Mouse (Mus musculus) liver, postnatal 0 days (tissue): ENCODE results near the gene Hormad2. TPM values are rescaled to one million over a fixed set of nuclear protein-coding genes. Genes with fewer than 3 reads are reported as not detected.

Source experiments
- ATAC-seq: fragments of 200-750 bp; cut with Nextera tagmentation; 2 replicates; pipeline ENCODE4 v1.8.0; 2017; ENCODE audit warnings: mild to moderate bottlenecking, moderate library complexity
- DNase-seq: peaks from one replicate; pipeline ENCODE4 v3.0.0-alpha.2; 2016
- H3K27ac ChIP-seq: fragments of 300-500 bp; sonication (generic); 2 replicates; pipeline ENCODE4 v1.5.1; 2014; ENCODE audit warnings: antibody characterized with exemption, moderate library complexity, mild to moderate bottlenecking, low read depth
- H3K27me3 ChIP-seq: fragments of 300-500 bp; sonication (generic); 2 replicates; pipeline ENCODE4 v1.6.1; 2014; ENCODE audit warnings: low read length, control low read depth, mixed read lengths; ENCODE audit not compliant: insufficient read depth
- H3K36me3 ChIP-seq: fragments of 300-500 bp; sonication (generic); replicated peaks from 2 replicates; pipeline ENCODE4 v1.6.1; 2014; ENCODE audit warnings: mild to moderate bottlenecking, control low read depth, low read length, moderate library complexity, mixed read lengths; ENCODE audit not compliant: insufficient read depth
- H3K4me1 ChIP-seq: fragments of 300-500 bp; sonication (generic); 2 replicates; pipeline ENCODE4 v1.6.1; 2014; ENCODE audit warnings: antibody characterized with exemption, mild to moderate bottlenecking, control low read depth; ENCODE audit not compliant: insufficient read depth
- H3K4me2 ChIP-seq: fragments of 300-500 bp; sonication (generic); 2 replicates; pipeline ENCODE4 v1.6.1; 2014; ENCODE audit warnings: low read depth, mild to moderate bottlenecking, low read length, moderate library complexity, mixed read lengths
- H3K4me3 ChIP-seq: fragments of 300-500 bp; sonication (generic); 2 replicates; pipeline ENCODE4 v1.5.1; 2014; ENCODE audit warnings: low read depth, low read length
- H3K9ac ChIP-seq: fragments of 300-500 bp; sonication (generic); replicated peaks from 2 replicates; pipeline ENCODE4 v1.6.1; 2014; ENCODE audit warnings: mild to moderate bottlenecking, moderate library complexity
- H3K9me3 ChIP-seq: fragments of 300-500 bp; sonication (generic); 2 replicates; pipeline ENCODE4 v1.6.1; 2016; ENCODE audit warnings: mild to moderate bottlenecking, control low read depth, low read length, mixed read lengths
- CTCF ChIP-seq: sonication (generic); IDR thresholded peaks from 2 replicates; pipeline ENCODE4 v1.5.1; 2016; ENCODE audit warnings: antibody characterized with exemption, low read depth
- EP300 ChIP-seq: IDR thresholded peaks from 2 replicates; pipeline ENCODE4 v1.6.1; 2016; ENCODE audit warnings: antibody characterized with exemption, low read depth, mild to moderate bottlenecking
- WGBS: fragments of 180-500 bp; shearing (Covaris S2); extraction: QIAGEN DNeasy Blood & Tissue Kit; methylation state at CpG from one replicate; pipeline ENCODE4 v1.1.7; 2014; ENCODE audit not compliant: insufficient replicate concordance; 5-methylcytosine and 5-hydroxymethylcytosine counted together
- polyA plus RNA-seq: library from polyadenylated mRNA; unstranded; fragments of >200 nt; fragmentation: Nextera tagmentation; extraction: Ambion mirVana; gene quantifications from 2 replicates; pipeline ENCODE4 v1.2.1, GENCODE M21; 2015

The Hormad2 gene
- polyA plus RNA-seq, 1 experiment from 2014 or later: 0.29 TPM

DNA sequence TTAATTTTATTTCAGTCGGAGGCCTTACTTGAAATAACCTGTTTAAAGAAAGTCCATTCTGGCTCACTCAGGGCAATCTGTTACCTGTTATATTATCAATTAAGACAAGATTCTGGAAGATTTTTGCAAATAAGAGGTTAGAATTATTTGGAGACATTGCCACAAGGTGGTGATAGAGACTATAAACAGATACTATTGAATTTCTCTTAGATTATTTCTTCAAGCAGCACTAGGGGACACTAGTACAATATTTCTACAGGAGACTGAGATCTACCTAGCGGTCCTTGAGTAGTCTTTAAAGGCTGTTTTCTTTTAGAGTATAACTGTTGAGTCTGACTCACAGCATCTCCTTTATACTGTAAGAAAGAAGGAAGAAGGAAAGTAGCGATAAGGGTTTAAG, 4.3 kb downstream of the Hormad2 start:
- WGBS: 69% methylated on average over 3 of the region's 3 CpGs
- DNase-seq (no peak), ATAC-seq (no peak)
- Histone ChIP-seq H3K36me3 (no peaks in the 10 kb centered on the region), H3K4me3 (no peak overlapping the region), H3K4me2 (no peak overlapping the region), H3K9ac (no peak overlapping the region), H3K4me1 (0 out of 2 replicates have a peak, but pooled peaks cover 2% of the 10 kb centered on the region), H3K9me3 (no peaks in the 10 kb centered on the region), H3K27ac (no peak overlapping the region), H3K27me3 (no peaks in the 10 kb centered on the region)
- TF ChIP-seq EP300 (no peak), CTCF (peak; percentile 50)

GRCm38 (mm10) chr11:4434461-4434860, 6.4 kb downstream of the Hormad2 start:
- TF ChIP-seq CTCF (no peak), EP300 (no peak)
- WGBS: 58% methylated on average over 4 of the region's 4 CpGs
- Histone ChIP-seq H3K9ac (no peak overlapping the region), H3K4me2 (no peak overlapping the region), H3K27me3 (no peaks in the 10 kb centered on the region), H3K36me3 (no peaks in the 10 kb centered on the region), H3K4me3 (no peak overlapping the region), H3K9me3 (no peaks in the 10 kb centered on the region), H3K27ac (no peak overlapping the region), H3K4me1 (no peaks in the 10 kb centered on the region)
- DNase-seq (no peak), ATAC-seq (no peak)

DNA sequence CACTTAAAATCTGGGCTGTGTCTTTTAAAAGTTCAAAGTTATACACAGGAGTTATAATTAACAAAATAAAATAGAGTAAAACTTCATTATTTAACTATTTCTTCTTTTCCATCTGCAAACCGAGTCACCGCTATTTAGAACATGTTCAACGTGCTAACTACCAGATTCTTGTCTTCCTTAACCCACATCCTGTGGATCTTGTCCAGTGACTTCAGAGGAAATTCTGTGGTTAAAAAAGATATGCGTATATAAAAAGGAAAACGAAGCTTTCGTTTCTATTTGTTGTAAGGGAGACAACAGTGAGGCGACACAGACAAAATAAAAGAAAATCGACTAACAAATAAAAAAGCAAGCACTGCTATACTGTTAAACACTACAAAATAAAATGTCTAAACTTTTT, 17.1 kb downstream of the Hormad2 start:
- ATAC-seq (no peak), DNase-seq (no peak)
- TF ChIP-seq EP300: no peak
- TF ChIP-seq CTCF: no peak
- H3K9me3 ChIP-seq: no peaks in the 10 kb centered on the region
- no peaks in the 10 kb centered on the region for H3K27me3 ChIP-seq
- no peak overlapping the region for H3K4me2 ChIP-seq
- H3K27ac ChIP-seq: no peak overlapping the region
- H3K9ac ChIP-seq: no peak overlapping the region
- no peak overlapping the region for H3K4me3 ChIP-seq
- H3K4me1 ChIP-seq: peaks cover 3% of the 10 kb centered on the region; the same call in 1 of the 2 replicates
- H3K36me3 ChIP-seq: no peaks in the 10 kb centered on the region
- WGBS: 29% methylated on average over 8 of the region's 8 CpGs

GRCm38 (mm10) chr11:4422494-4423425, 18.1 kb downstream of the Hormad2 start:
- Histone ChIP-seq H3K9me3 (no peaks in the 10 kb centered on the region), H3K27ac (no peak overlapping the region), H3K4me1 (peaks cover 3% of the 10 kb centered on the region; the same call in 1 of the 2 replicates), H3K9ac (no peak overlapping the region), H3K4me3 (no peak overlapping the region), H3K4me2 (no peak overlapping the region), H3K36me3 (no peaks in the 10 kb centered on the region), H3K27me3 (no peaks in the 10 kb centered on the region)
- no peak for TF ChIP-seq EP300
- TF ChIP-seq CTCF: no peak
- WGBS: 59% methylated on average over 16 of the region's 16 CpGs
- DNase-seq: no peak
- ATAC-seq: no peak

DNA sequence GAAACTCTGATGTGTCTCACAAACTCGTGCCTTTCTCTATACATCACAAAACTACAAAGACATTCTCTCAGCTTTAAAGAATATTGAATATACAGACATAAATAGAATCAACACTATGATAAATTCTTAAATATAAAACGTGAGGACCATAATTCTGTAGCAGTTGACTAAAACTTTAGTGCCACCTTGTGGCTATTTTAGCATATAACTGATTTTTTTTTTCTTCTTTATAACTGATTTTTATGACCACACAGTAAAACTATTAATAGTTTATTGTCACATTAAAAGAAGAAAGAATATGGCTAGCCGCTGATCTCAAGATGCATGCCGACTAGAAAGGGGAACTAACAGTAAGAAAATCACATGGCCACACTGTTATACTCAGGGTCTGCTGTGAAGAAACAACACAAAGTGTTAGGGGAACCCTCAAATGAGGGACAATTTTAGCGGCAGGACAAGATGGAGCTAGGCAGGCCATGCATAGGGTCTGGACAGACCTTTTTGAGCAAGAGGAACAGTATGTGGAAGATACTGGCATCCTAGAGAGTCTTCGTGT, 18.9 kb downstream of the Hormad2 start:
- 21% methylated on average over 6 of the region's 6 CpGs for WGBS
- Histone ChIP-seq H3K4me3 (no peak overlapping the region), H3K9ac (no peak overlapping the region), H3K27me3 (no peaks in the 10 kb centered on the region), H3K27ac (no peak overlapping the region), H3K4me2 (no peak overlapping the region), H3K36me3 (no peaks in the 10 kb centered on the region), H3K9me3 (no peaks in the 10 kb centered on the region), H3K4me1 (peaks cover 3% of the 10 kb centered on the region; the same call in 1 of the 2 replicates)
- DNase-seq (no peak), ATAC-seq (no peak)
- peak; percentile 44 for TF ChIP-seq CTCF
- TF ChIP-seq EP300: no peak

DNA sequence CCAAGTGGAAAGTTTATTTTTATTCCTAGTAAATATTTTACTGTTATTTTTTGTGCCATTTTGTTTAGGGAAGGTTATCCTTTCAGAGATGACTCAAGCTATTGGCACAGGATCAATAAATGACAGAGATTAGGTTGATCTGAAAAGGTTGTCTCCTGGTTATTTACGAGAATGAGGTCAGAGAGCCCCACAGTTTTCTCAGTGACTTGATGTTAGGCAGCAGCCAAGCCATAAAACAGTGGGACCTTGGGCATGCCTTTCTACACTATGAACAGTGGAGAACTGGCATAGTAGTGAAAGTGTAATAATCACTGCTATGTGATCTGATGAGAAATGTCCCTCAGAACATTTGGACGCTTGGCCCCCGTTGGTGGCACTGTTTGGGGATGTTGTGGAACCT, 22.9 kb downstream of the Hormad2 start:
- Histone ChIP-seq H3K36me3 (no peaks in the 10 kb centered on the region), H3K27ac (no peak overlapping the region), H3K9ac (no peak overlapping the region), H3K4me2 (no peak overlapping the region), H3K27me3 (no peaks in the 10 kb centered on the region), H3K9me3 (no peaks in the 10 kb centered on the region), H3K4me3 (no peak overlapping the region), H3K4me1 (peaks cover 3% of the 10 kb centered on the region; the same call in 1 of the 2 replicates)
- TF ChIP-seq CTCF: no peak
- TF ChIP-seq EP300: no peak
- 66% methylated on average over 3 of the region's 3 CpGs for WGBS
- DNase-seq (no peak), ATAC-seq (no peak)
